Mouse (Mus musculus): Measurements from ENCODE around the gene Anapc4. TPM values are rescaled to one million over a fixed set of nuclear protein-coding genes. Genes with fewer than 3 reads are reported as not detected.

Anapc4 gene
- polyA plus RNA-seq, 1 experiment from 2014 or later = 119 TPM

- no peak overlapping the region for H3K4me3 ChIP-seq (ENCODE audit: low read depth, low read length)
- H3K4me2 ChIP-seq (ENCODE audit: low read depth, low read length, severe bottlenecking) = no peak overlapping the region
Observed at GRCm38 (mm10) chr5:52878847-52879246, 45.0 kb downstream of the Anapc4 start.

GRCm38 (mm10) chr5:52879926-52880325, 46.1 kb downstream of the Anapc4 start:
- H3K4me2 ChIP-seq (ENCODE audit: low read depth, low read length, severe bottlenecking) = no peak overlapping the region
- no peaks in the 10 kb centered on the region for H3K4me1 ChIP-seq (replicated peaks; ENCODE audit: control insufficient read depth, insufficient read depth, low read length)
- H3K27ac ChIP-seq (ENCODE audit: low read depth, low read length) = no peak overlapping the region
- no peaks in the 10 kb centered on the region for H3K27me3 ChIP-seq (ENCODE audit: control insufficient read depth, insufficient read depth, low read length)
- DNase-seq (ENCODE audit: low spot score) = no peak
- 91% methylated on average over 6 of the region's 6 CpGs for WGBS
- no peak overlapping the region for H3K4me3 ChIP-seq (ENCODE audit: low read depth, low read length)
- H3K36me3 ChIP-seq (ENCODE audit: control insufficient read depth, insufficient read depth, low read length) = no peaks in the 10 kb centered on the region
- no peaks in the 10 kb centered on the region for H3K9me3 ChIP-seq (ENCODE audit: control insufficient read depth, low read length)
- no peak for ATAC-seq (replicated peaks; ENCODE audit: low FRiP score)
- H3K9ac ChIP-seq (ENCODE audit: low read length) = no peak overlapping the region

More at GRCm38 (mm10) chr5:52878847-52879246, 45.0 kb downstream of the Anapc4 start:
- Histone ChIP-seq H3K4me1 (replicated peaks; ENCODE audit: control insufficient read depth, insufficient read depth, low read length) (no peaks in the 10 kb centered on the region), H3K9ac (ENCODE audit: low read length) (no peak overlapping the region), H3K27me3 (ENCODE audit: control insufficient read depth, insufficient read depth, low read length) (no peaks in the 10 kb centered on the region), H3K9me3 (ENCODE audit: control insufficient read depth, low read length) (no peaks in the 10 kb centered on the region), H3K36me3 (ENCODE audit: control insufficient read depth, insufficient read depth, low read length) (no peaks in the 10 kb centered on the region), H3K27ac (ENCODE audit: low read depth, low read length) (no peak overlapping the region)
- WGBS = 4% methylated on average over 8 of the region's 14 CpGs
- DNase-seq (ENCODE audit: low spot score) (peak; percentile 84), ATAC-seq (replicated peaks; ENCODE audit: low FRiP score) (peak; percentile 87)

GRCm38 (mm10) chr5:52882446-52882845, 48.6 kb downstream of the Anapc4 start:
- H3K9me3 ChIP-seq (ENCODE audit: control insufficient read depth, low read length) = no peaks in the 10 kb centered on the region; the same call in 1 of the 2 replicates
- no peak overlapping the region for H3K4me3 ChIP-seq (ENCODE audit: low read depth, low read length)
- no peak for ATAC-seq (replicated peaks; ENCODE audit: low FRiP score)
- WGBS = 27% methylated on average over 2 of the region's 2 CpGs
- no peak overlapping the region for H3K4me2 ChIP-seq (ENCODE audit: low read depth, low read length, severe bottlenecking)
- no peaks in the 10 kb centered on the region for H3K36me3 ChIP-seq (ENCODE audit: control insufficient read depth, insufficient read depth, low read length)
- H3K27ac ChIP-seq (ENCODE audit: low read depth, low read length) = no peak overlapping the region
- H3K27me3 ChIP-seq (ENCODE audit: control insufficient read depth, insufficient read depth, low read length) = no peaks in the 10 kb centered on the region
- DNase-seq (ENCODE audit: low spot score) = no peak
- H3K9ac ChIP-seq (ENCODE audit: low read length) = no peak overlapping the region
- no peaks in the 10 kb centered on the region for H3K4me1 ChIP-seq (replicated peaks; ENCODE audit: control insufficient read depth, insufficient read depth, low read length)

GRCm38 (mm10) chr5:52887085-52887484, 53.3 kb downstream of the Anapc4 start:
- H3K27ac ChIP-seq (ENCODE audit: low read depth, low read length) = no peak overlapping the region
- H3K9me3 ChIP-seq (ENCODE audit: control insufficient read depth, low read length) = no peaks in the 10 kb centered on the region; the same call in 1 of the 2 replicates
- no peaks in the 10 kb centered on the region for H3K4me1 ChIP-seq (replicated peaks; ENCODE audit: control insufficient read depth, insufficient read depth, low read length)
- H3K36me3 ChIP-seq (ENCODE audit: control insufficient read depth, insufficient read depth, low read length) = no peaks in the 10 kb centered on the region
- no peak overlapping the region for H3K9ac ChIP-seq (ENCODE audit: low read length)
- no peaks in the 10 kb centered on the region for H3K27me3 ChIP-seq (ENCODE audit: control insufficient read depth, insufficient read depth, low read length)
- H3K4me2 ChIP-seq (ENCODE audit: low read depth, low read length, severe bottlenecking) = no peak overlapping the region
- WGBS = 52% methylated on average over 12 of the region's 12 CpGs
- no peak for ATAC-seq (replicated peaks; ENCODE audit: low FRiP score)
- no peak overlapping the region for H3K4me3 ChIP-seq (ENCODE audit: low read depth, low read length)
- DNase-seq (ENCODE audit: low spot score) = peak; percentile 75

GRCm38 (mm10) chr5:52889919-52890318, 56.1 kb downstream of the Anapc4 start:
- no peak for DNase-seq (ENCODE audit: low spot score)
- H3K36me3 ChIP-seq (ENCODE audit: control insufficient read depth, insufficient read depth, low read length) = no peaks in the 10 kb centered on the region
- no peaks in the 10 kb centered on the region for H3K4me1 ChIP-seq (replicated peaks; ENCODE audit: control insufficient read depth, insufficient read depth, low read length)
- no peak overlapping the region for H3K4me2 ChIP-seq (ENCODE audit: low read depth, low read length, severe bottlenecking)
- H3K9ac ChIP-seq (ENCODE audit: low read length) = no peak overlapping the region
- no peaks in the 10 kb centered on the region for H3K27me3 ChIP-seq (ENCODE audit: control insufficient read depth, insufficient read depth, low read length)
- WGBS = 83% methylated on average over 7 of the region's 7 CpGs
- no peaks in the 10 kb centered on the region; the same call in 1 of the 2 replicates for H3K9me3 ChIP-seq (ENCODE audit: control insufficient read depth, low read length)
- no peak for ATAC-seq (replicated peaks; ENCODE audit: low FRiP score)
- no peak overlapping the region for H3K27ac ChIP-seq (ENCODE audit: low read depth, low read length)
- H3K4me3 ChIP-seq (ENCODE audit: low read depth, low read length) = no peak overlapping the region

- H3K9me3 ChIP-seq (ENCODE audit: control insufficient read depth, low read length) = no peaks in the 10 kb centered on the region
- DNase-seq (ENCODE audit: low spot score) (no peak), ATAC-seq (replicated peaks; ENCODE audit: low FRiP score) (no peak)
- no peak overlapping the region for H3K4me3 ChIP-seq (ENCODE audit: low read depth, low read length)
- H3K9ac ChIP-seq (ENCODE audit: low read length) = no peak overlapping the region
- no peak overlapping the region for H3K4me2 ChIP-seq (ENCODE audit: low read depth, low read length, severe bottlenecking)
- H3K27me3 ChIP-seq (ENCODE audit: control insufficient read depth, insufficient read depth, low read length) = no peaks in the 10 kb centered on the region
- H3K4me1 ChIP-seq (replicated peaks; ENCODE audit: control insufficient read depth, insufficient read depth, low read length) = no peaks in the 10 kb centered on the region
- H3K27ac ChIP-seq (ENCODE audit: low read depth, low read length) = no peak overlapping the region
- WGBS = 81% methylated on average over 12 of the region's 12 CpGs
- no peaks in the 10 kb centered on the region for H3K36me3 ChIP-seq (ENCODE audit: control insufficient read depth, insufficient read depth, low read length)
Observed at GRCm38 (mm10) chr5:52891949-52892835, 58.4 kb downstream of the Anapc4 start.

- Histone ChIP-seq H3K4me1 (replicated peaks; ENCODE audit: control insufficient read depth, insufficient read depth, low read length) (no peaks in the 10 kb centered on the region), H3K4me3 (ENCODE audit: low read depth, low read length) (no peak overlapping the region), H3K9ac (ENCODE audit: low read length) (no peak overlapping the region), H3K4me2 (ENCODE audit: low read depth, low read length, severe bottlenecking) (no peak overlapping the region), H3K27ac (ENCODE audit: low read depth, low read length) (no peak overlapping the region), H3K27me3 (ENCODE audit: control insufficient read depth, insufficient read depth, low read length) (no peaks in the 10 kb centered on the region), H3K36me3 (ENCODE audit: control insufficient read depth, insufficient read depth, low read length) (no peaks in the 10 kb centered on the region), H3K9me3 (ENCODE audit: control insufficient read depth, low read length) (no peaks in the 10 kb centered on the region)
- DNase-seq (ENCODE audit: low spot score) (no peak), ATAC-seq (replicated peaks; ENCODE audit: low FRiP score) (no peak)
- WGBS = 84% methylated on average over 5 of the region's 5 CpGs
Observed at GRCm38 (mm10) chr5:52893938-52894337, 60.1 kb downstream of the Anapc4 start.

GRCm38 (mm10) chr5:52904246-52904645, 70.4 kb downstream of the Anapc4 start:
- no peak overlapping the region for H3K27ac ChIP-seq (ENCODE audit: low read depth, low read length)
- no peak overlapping the region for H3K4me2 ChIP-seq (ENCODE audit: low read depth, low read length, severe bottlenecking)
- H3K36me3 ChIP-seq (ENCODE audit: control insufficient read depth, insufficient read depth, low read length) = no peaks in the 10 kb centered on the region
- no peak overlapping the region for H3K4me3 ChIP-seq (ENCODE audit: low read depth, low read length)
- no peaks in the 10 kb centered on the region for H3K9me3 ChIP-seq (ENCODE audit: control insufficient read depth, low read length)
- H3K4me1 ChIP-seq (replicated peaks; ENCODE audit: control insufficient read depth, insufficient read depth, low read length) = no peaks in the 10 kb centered on the region
- DNase-seq (ENCODE audit: low spot score) (no peak), ATAC-seq (replicated peaks; ENCODE audit: low FRiP score) (no peak)
- WGBS = 47% methylated on average over 4 of the region's 4 CpGs
- H3K9ac ChIP-seq (ENCODE audit: low read length) = no peak overlapping the region
- no peaks in the 10 kb centered on the region for H3K27me3 ChIP-seq (ENCODE audit: control insufficient read depth, insufficient read depth, low read length)

GRCm38 (mm10) chr5:52904671-52905070, 70.9 kb downstream of the Anapc4 start:
- DNase-seq (ENCODE audit: low spot score) = no peak
- Histone ChIP-seq H3K4me3 (ENCODE audit: low read depth, low read length) (no peak overlapping the region), H3K27ac (ENCODE audit: low read depth, low read length) (no peak overlapping the region), H3K9ac (ENCODE audit: low read length) (no peak overlapping the region), H3K4me1 (replicated peaks; ENCODE audit: control insufficient read depth, insufficient read depth, low read length) (no peaks in the 10 kb centered on the region), H3K9me3 (ENCODE audit: control insufficient read depth, low read length) (no peaks in the 10 kb centered on the region), H3K4me2 (ENCODE audit: low read depth, low read length, severe bottlenecking) (no peak overlapping the region), H3K36me3 (ENCODE audit: control insufficient read depth, insufficient read depth, low read length) (no peaks in the 10 kb centered on the region), H3K27me3 (ENCODE audit: control insufficient read depth, insufficient read depth, low read length) (no peaks in the 10 kb centered on the region)
- WGBS = 38% methylated on average over 6 of the region's 6 CpGs
- no peak for ATAC-seq (replicated peaks; ENCODE audit: low FRiP score)
